Mouse (Mus musculus) testis, adult 2 months (tissue): Measurements from ENCODE around the gene Fbn1. TPM values are rescaled to one million over a fixed set of nuclear protein-coding genes. Genes with fewer than 3 reads are reported as not detected.

Experiments
- H3K27ac ChIP-seq: fragments of 200-500 bp; 2 replicates; pipeline ENCODE4 v1.5.1; 2012; ENCODE audit warnings: low read depth, low read length; ENCODE audit not compliant: control insufficient read depth, insufficient read depth
- H3K27me3 ChIP-seq: fragments of 200-500 bp; 2 replicates; pipeline ENCODE4 v1.6.1; 2012; ENCODE audit warnings: mild to moderate bottlenecking, low read length, moderate library complexity; ENCODE audit not compliant: control insufficient read depth, insufficient read depth
- H3K36me3 ChIP-seq: fragments of 200-500 bp; 2 replicates; pipeline ENCODE4 v1.6.1; 2012; ENCODE audit warnings: mild to moderate bottlenecking, low read length; ENCODE audit not compliant: control insufficient read depth, insufficient read depth
- H3K4me1 ChIP-seq: fragments of 200-500 bp; 2 replicates; pipeline ENCODE4 v1.6.1; 2012; ENCODE audit warnings: low read length; ENCODE audit not compliant: control insufficient read depth, insufficient read depth
- H3K4me3 ChIP-seq: fragments of 200-500 bp; 2 replicates; pipeline ENCODE4 v1.5.1; 2012; ENCODE audit warnings: low read depth, mild to moderate bottlenecking, low read length, moderate library complexity, mixed read lengths; ENCODE audit not compliant: control insufficient read depth
- CTCF ChIP-seq: fragments of 200-500 bp; IDR thresholded peaks from 2 replicates; pipeline ENCODE4 v1.5.1; 2012; ENCODE audit warnings: low read depth, mild to moderate bottlenecking, inconsistent platforms, low read length, moderate library complexity; ENCODE audit not compliant: control insufficient read depth, insufficient read depth, insufficient replicate concordance
- POLR2A ChIP-seq: fragments of 200-500 bp; IDR thresholded peaks from 2 replicates; pipeline ENCODE4 v1.6.1; 2012; ENCODE audit warnings: low read depth, mild to moderate bottlenecking, inconsistent platforms, low read length, moderate library complexity; ENCODE audit not compliant: control insufficient read depth
- polyA plus RNA-seq: library from polyadenylated mRNA; depleted of rRNA; stranded (reverse); fragments of >200 nt; gene quantifications from 2 replicates; pipeline ENCODE4 v1.2.3, GENCODE M21; 2012; rRNA removed

Gene Fbn1
- polyA plus RNA-seq = 1.1 and 1.5 TPM in 2 replicates

- Histone ChIP-seq H3K27me3 (no peaks in the 10 kb centered on the region), H3K36me3 (no peaks in the 10 kb centered on the region), H3K4me1 (peaks cover 11% of the 10 kb centered on the region), H3K27ac (no peak within 1 kb of the TSS), H3K4me3 (no peak within 1 kb of the TSS)
- TF ChIP-seq CTCF (no peak), POLR2A (no peak)
These were observed at the start of gene Fbn1 for GRCm38 (mm10) chr2:125507893-125508292. Gene Fbn1, minus strand, starts transcription at chr2:125507993.

GRCm38 (mm10) chr2:125555830-125556229 is 48.0 kb upstream of the Fbn1 start:
- Histone ChIP-seq H3K4me1 (no peaks in the 10 kb centered on the region), H3K4me3 (no peak overlapping the region), H3K27me3 (no peaks in the 10 kb centered on the region), H3K27ac (no peak overlapping the region), H3K36me3 (no peaks in the 10 kb centered on the region)
- no peak for TF ChIP-seq CTCF
- TF ChIP-seq POLR2A = no peak

GRCm38 (mm10) chr2:125548806-125549578 is 41.2 kb upstream of the Fbn1 start:
- H3K4me1 ChIP-seq = no peaks in the 10 kb centered on the region
- H3K27me3 ChIP-seq = no peaks in the 10 kb centered on the region
- H3K36me3 ChIP-seq = no peaks in the 10 kb centered on the region
- no peak for TF ChIP-seq CTCF
- no peak for TF ChIP-seq POLR2A
- no peak overlapping the region; the same call in 1 of the 2 replicates for H3K27ac ChIP-seq
- no peak overlapping the region for H3K4me3 ChIP-seq

GRCm38 (mm10) chr2:125544986-125545385 is 37.2 kb upstream of the Fbn1 start:
- Histone ChIP-seq H3K36me3 (no peaks in the 10 kb centered on the region), H3K27ac (no peak overlapping the region), H3K27me3 (no peaks in the 10 kb centered on the region), H3K4me3 (no peak overlapping the region), H3K4me1 (no peaks in the 10 kb centered on the region)
- TF ChIP-seq CTCF (no peak), POLR2A (no peak)

- Histone ChIP-seq H3K4me1 (no peaks in the 10 kb centered on the region), H3K27me3 (no peaks in the 10 kb centered on the region), H3K27ac (no peak overlapping the region), H3K36me3 (no peaks in the 10 kb centered on the region), H3K4me3 (no peak overlapping the region)
- TF ChIP-seq POLR2A = no peak
- TF ChIP-seq CTCF = no peak
These were observed 35.9 kb upstream of the Fbn1 start for GRCm38 (mm10) chr2:125543646-125544045.

DNA sequence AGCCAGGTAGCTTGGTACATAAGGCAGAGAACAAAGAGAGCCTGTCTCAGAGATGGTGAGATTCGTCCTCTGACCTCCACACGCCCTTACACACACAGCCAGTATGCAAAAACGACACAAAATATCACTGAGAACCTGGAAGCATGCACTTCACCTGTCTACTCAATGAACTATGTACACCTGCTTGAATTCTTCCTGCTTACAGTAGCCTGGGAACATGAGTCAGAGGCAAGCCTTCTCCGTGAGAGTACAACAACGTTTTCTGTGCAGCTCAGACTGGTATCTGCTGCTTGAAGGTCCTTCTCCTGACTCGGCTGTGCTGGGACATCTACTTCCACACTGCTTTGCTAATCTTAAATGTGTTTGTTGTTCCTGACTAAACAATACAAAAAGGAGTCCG is 33.7 kb upstream of the Fbn1 start:
- H3K36me3 ChIP-seq = no peaks in the 10 kb centered on the region

GRCm38 (mm10) chr2:125540579-125540978 is 32.8 kb upstream of the Fbn1 start:
- Histone ChIP-seq H3K4me3 (no peak overlapping the region), H3K27me3 (no peaks in the 10 kb centered on the region), H3K4me1 (no peaks in the 10 kb centered on the region), H3K36me3 (no peaks in the 10 kb centered on the region), H3K27ac (no peak overlapping the region)
- TF ChIP-seq CTCF (no peak), POLR2A (no peak)

More for the DNA sequence above, 33.7 kb upstream of the Fbn1 start:
- Histone ChIP-seq H3K4me3 (no peak overlapping the region), H3K27ac (no peak overlapping the region), H3K27me3 (no peaks in the 10 kb centered on the region), H3K4me1 (no peaks in the 10 kb centered on the region)
- no peak for TF ChIP-seq CTCF
- TF ChIP-seq POLR2A = no peak
